Mouse (Mus musculus): ENCODE measurements around the gene Omt2b. TPM values are rescaled to one million over a fixed set of nuclear protein-coding genes. Genes with fewer than 3 reads are reported as not detected.
"Not testable (repeated sequence)": the region's sequence is repeated elsewhere in the genome, so short reads cannot be mapped to it uniquely, and the experiment has no call there.

Gene Omt2b
- polyA plus RNA-seq, 1 experiment from 2014 or later = not detected

DNA sequence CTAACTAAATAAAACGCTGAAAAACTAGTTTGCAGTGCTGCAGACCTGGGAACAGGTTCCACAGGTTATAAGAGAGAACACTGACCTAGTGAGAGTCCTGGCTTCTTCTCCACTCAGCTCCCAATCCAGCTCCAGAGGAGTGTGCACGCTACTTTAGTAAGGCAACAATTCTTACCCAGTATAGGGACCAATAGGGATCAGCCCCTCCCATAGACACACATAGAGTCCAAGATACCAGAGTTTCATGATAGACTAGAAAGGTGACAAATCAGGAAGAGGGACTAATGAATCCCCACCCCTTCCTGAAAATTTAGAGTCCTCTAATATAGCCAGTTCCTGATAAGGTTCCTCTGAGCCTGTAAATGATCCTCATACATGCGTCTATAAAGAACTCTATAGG, 19.6 kb downstream of the Omt2b start:
- no peak for DNase-seq (ENCODE audit: low spot score)
- Histone ChIP-seq H3K4me3 (ENCODE audit: low read depth, low read length) (no peak overlapping the region), H3K9ac (ENCODE audit: low read length) (no peak overlapping the region), H3K27me3 (ENCODE audit: control insufficient read depth, insufficient read depth, low read length) (no peaks in the 10 kb centered on the region), H3K9me3 (ENCODE audit: control insufficient read depth, low read length) (no peaks in the 10 kb centered on the region), H3K4me2 (ENCODE audit: low read depth) (no peak overlapping the region), H3K4me1 (ENCODE audit: control insufficient read depth, insufficient read depth, low read length) (no peaks in the 10 kb centered on the region), H3K27ac (ENCODE audit: low read depth, low read length) (no peak overlapping the region), H3K36me3 (ENCODE audit: control insufficient read depth, insufficient read depth, low read length) (no peaks in the 10 kb centered on the region)
- ATAC-seq (ENCODE audit: insufficient read depth, low FRiP score, low TSS enrichment) = no peak
- WGBS = 76% methylated on average over 3 of the region's 3 CpGs

DNA sequence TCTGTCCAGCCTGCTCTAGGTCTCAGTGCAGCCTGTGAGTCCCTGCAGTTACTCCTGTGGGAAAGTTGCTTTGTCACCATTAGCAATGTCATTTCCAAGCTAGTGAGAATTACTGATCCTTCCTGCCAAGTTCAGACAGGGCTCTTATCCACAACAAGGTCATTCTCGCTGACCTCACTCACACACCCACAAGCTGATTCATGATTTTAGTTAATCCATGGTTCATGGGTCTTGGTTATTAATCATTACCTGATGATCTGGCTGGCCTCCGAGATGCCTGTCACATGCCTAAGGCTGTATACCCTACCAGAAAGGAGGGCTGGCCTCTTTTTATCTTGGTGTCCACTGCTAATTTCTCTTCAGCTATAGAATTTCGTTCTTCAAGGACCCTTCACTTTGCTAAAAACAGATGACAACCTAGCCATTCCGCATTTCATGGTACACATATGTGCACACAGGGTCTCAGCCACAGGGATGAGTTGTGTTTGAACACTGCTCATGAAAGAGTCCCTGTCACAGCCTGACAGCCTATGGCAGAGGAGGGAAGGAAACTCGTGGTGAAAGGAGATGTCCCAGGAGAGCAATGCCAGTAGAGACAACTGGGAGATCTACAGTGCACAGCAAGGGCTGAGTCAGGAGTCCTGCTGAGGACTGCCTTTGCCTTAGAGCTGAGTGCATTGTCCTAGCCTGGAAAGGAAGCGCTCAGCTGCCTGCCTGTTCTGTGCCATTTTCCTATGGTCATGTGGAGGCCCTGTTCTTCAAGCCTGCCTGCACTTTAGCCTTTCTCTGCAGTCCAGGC, 21.0 kb downstream of the Omt2b start:
- not testable (repeated sequence) for H3K9me3 ChIP-seq (ENCODE audit: control insufficient read depth, low read length); H3K27ac ChIP-seq (ENCODE audit: low read depth, low read length); H3K9ac ChIP-seq (ENCODE audit: low read length); DNase-seq (ENCODE audit: low spot score); H3K4me3 ChIP-seq (ENCODE audit: low read depth, low read length); H3K4me1 ChIP-seq (ENCODE audit: control insufficient read depth, insufficient read depth, low read length); H3K27me3 ChIP-seq (ENCODE audit: control insufficient read depth, insufficient read depth, low read length); H3K4me2 ChIP-seq (ENCODE audit: low read depth); H3K36me3 ChIP-seq (ENCODE audit: control insufficient read depth, insufficient read depth, low read length); ATAC-seq (ENCODE audit: insufficient read depth, low FRiP score, low TSS enrichment)
- 64% methylated on average over 6 of the region's 6 CpGs for WGBS

DNA sequence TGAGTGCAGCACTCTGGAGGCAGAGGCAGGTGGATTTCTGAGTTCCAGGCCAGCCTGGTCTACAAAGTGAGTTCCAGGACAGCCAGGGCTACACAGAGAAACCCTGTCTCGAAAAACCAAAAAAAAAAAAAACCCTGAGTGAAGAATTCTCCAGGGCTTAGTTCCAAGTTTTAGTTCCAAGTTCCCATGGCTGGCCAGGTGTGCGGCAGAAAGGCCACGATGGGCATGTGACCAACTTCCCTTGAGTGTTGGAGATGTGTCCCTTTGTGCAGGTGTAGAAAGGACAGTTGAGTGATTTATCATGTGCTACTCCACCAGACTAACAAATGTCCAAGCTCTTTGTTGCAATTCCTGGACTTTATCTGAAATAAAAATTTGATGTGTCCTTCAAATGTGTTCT, 21.8 kb downstream of the Omt2b start:
- H3K36me3 ChIP-seq (ENCODE audit: control insufficient read depth, insufficient read depth, low read length); H3K4me2 ChIP-seq (ENCODE audit: low read depth); H3K27ac ChIP-seq (ENCODE audit: low read depth, low read length); H3K9ac ChIP-seq (ENCODE audit: low read length); H3K9me3 ChIP-seq (ENCODE audit: control insufficient read depth, low read length); H3K27me3 ChIP-seq (ENCODE audit: control insufficient read depth, insufficient read depth, low read length); DNase-seq (ENCODE audit: low spot score); H3K4me1 ChIP-seq (ENCODE audit: control insufficient read depth, insufficient read depth, low read length); H3K4me3 ChIP-seq (ENCODE audit: low read depth, low read length); ATAC-seq (ENCODE audit: insufficient read depth, low FRiP score, low TSS enrichment): not testable (repeated sequence)
- 80% methylated on average over 3 of the region's 3 CpGs for WGBS

DNA sequence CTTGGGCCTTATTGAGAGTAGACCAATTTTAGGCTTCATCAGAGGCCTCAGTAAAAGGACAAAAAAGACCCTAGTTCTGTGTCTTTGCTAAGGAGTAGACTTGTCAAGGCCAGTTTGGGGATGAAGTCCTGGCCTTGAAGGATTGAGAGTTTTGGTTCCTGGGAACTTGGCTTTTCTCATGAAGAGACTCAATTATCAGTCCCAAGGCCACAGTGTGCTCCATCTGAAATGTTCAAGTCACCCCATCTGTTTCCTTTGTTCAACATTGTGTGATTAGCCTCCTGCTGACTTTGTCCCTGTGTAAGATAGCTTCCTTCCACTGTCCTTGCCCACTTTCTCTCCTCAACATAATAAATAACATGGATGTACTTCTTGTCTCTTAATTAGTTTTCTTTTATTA, 22.6 kb downstream of the Omt2b start:
- not testable (repeated sequence) for H3K9me3 ChIP-seq (ENCODE audit: control insufficient read depth, low read length); H3K27ac ChIP-seq (ENCODE audit: low read depth, low read length); H3K36me3 ChIP-seq (ENCODE audit: control insufficient read depth, insufficient read depth, low read length); H3K9ac ChIP-seq (ENCODE audit: low read length); H3K4me1 ChIP-seq (ENCODE audit: control insufficient read depth, insufficient read depth, low read length); H3K4me2 ChIP-seq (ENCODE audit: low read depth); H3K27me3 ChIP-seq (ENCODE audit: control insufficient read depth, insufficient read depth, low read length); DNase-seq (ENCODE audit: low spot score); H3K4me3 ChIP-seq (ENCODE audit: low read depth, low read length); ATAC-seq (ENCODE audit: insufficient read depth, low FRiP score, low TSS enrichment)

DNA sequence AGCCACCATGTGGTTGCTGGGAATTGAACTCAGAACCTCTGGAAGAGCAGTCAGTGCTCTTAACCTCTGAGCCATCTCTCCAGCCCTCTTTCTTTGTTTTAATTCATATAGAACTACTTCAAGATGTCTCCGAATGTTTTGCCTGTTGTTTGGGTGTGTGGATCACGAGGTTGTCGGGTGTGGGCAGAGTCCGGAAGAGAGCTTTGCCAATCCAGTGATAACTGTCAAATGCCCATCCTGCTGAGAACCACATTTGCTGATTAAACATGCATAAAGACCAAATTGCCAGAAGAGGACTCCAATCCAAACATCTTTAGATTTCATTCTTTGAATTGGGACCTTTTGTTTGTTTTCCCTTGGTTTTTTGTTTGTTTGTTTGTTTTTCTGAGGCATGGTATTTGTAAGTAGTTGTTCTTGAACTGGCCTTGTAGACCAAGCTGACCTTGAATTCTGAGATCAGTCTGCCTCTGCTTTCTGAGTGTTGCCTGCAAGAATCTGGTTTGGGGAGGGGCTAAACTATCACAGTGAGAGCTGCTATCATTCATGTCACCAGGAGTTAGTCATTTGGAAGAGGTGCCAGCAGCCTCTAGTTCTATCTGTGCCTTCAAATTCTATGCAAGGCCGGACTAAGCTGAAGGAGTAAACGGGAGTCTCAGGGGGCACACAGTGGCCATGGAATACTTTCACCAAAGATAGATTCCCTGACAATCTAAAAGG, 24.3 kb downstream of the Omt2b start:
- Histone ChIP-seq H3K4me2 (ENCODE audit: low read depth) (no peak overlapping the region), H3K9ac (ENCODE audit: low read length) (no peak overlapping the region), H3K4me1 (ENCODE audit: control insufficient read depth, insufficient read depth, low read length) (no peaks in the 10 kb centered on the region), H3K27ac (ENCODE audit: low read depth, low read length) (no peak overlapping the region), H3K36me3 (ENCODE audit: control insufficient read depth, insufficient read depth, low read length) (no peaks in the 10 kb centered on the region), H3K9me3 (ENCODE audit: control insufficient read depth, low read length) (no peaks in the 10 kb centered on the region), H3K27me3 (ENCODE audit: control insufficient read depth, insufficient read depth, low read length) (no peaks in the 10 kb centered on the region), H3K4me3 (ENCODE audit: low read depth, low read length) (no peak overlapping the region)
- DNase-seq (ENCODE audit: low spot score) (no peak), ATAC-seq (ENCODE audit: insufficient read depth, low FRiP score, low TSS enrichment) (no peak)
- WGBS = 90% methylated on average over 6 of the region's 6 CpGs

DNA sequence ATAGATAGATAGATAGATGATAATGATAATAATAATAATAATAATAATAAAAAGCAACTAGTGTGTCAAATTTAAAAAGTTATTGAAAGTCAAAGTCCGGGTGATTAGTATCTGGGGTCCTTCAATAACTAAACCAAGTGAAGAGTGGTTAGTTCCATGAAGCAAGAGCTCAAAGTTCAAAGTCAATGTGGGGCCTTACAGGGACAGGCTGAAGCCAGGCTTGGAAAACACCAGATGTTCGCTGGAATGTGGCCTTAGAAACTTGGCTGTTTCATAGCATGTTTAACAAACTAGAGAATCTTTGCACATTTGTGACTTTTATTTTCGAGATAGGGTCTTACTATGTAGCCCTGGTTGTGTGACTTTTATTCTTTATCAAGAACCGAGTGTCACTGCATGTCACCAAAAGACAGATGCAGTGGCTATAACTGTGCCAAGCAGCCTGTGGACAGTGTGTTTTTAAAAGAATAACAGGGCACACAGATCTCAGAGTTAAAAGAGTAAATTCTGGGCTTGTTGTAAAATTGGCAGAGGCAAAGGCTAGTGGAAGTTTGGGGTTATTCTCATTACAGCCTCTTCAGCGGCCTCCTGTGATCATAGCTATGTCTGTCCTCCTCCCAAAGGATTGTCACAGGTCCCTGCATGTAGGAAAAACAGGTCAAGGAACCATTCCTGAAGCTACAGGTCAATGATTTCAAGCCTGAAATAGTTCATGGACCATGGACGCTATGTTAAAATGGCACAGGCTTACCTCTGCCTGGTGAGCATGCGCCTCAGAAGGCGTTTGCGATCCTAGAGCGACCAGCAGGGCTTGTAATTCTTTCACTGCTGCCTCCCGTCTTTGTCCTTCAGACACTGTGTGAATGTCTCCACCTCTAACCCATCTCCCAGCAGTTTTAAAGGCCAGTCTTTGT, 27.5 kb downstream of the Omt2b start:
- Histone ChIP-seq H3K4me3 (ENCODE audit: low read depth, low read length) (no peak overlapping the region), H3K4me2 (ENCODE audit: low read depth) (no peak overlapping the region), H3K36me3 (ENCODE audit: control insufficient read depth, insufficient read depth, low read length) (no peaks in the 10 kb centered on the region), H3K9ac (ENCODE audit: low read length) (no peak overlapping the region), H3K9me3 (ENCODE audit: control insufficient read depth, low read length) (no peaks in the 10 kb centered on the region), H3K27ac (ENCODE audit: low read depth, low read length) (no peak overlapping the region), H3K4me1 (ENCODE audit: control insufficient read depth, insufficient read depth, low read length) (no peaks in the 10 kb centered on the region), H3K27me3 (ENCODE audit: control insufficient read depth, insufficient read depth, low read length) (no peaks in the 10 kb centered on the region)
- WGBS = 79% methylated on average over 11 of the region's 11 CpGs
- no peak for ATAC-seq (ENCODE audit: insufficient read depth, low FRiP score, low TSS enrichment)
- no peak for DNase-seq (ENCODE audit: low spot score)

DNA sequence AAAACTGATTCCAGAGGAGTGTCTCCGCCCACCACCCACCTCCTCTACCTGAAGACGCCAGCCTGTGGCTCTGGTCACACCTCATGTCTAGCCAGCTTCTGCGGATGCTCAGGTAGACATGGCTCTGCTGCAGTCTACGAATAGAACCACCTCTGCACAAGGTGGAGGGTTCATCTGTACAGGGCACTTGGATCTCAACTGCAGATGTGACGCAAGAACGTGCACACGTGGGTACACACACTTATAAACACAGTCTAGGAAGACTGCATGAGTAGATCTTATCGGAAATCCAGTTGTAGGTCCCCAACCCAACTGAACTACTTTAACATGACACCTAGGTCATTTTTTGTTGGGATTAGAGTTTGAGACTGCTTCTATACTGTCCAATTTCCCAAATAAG, 28.2 kb downstream of the Omt2b start, which contains the start of gene Gsta2:
Gene Gsta2 (minus strand): TSS at position 178 of the 400 bp plus-strand sequence.
- H3K36me3 ChIP-seq (ENCODE audit: control insufficient read depth, insufficient read depth, low read length) = no peaks in the 10 kb centered on the region

DNA sequence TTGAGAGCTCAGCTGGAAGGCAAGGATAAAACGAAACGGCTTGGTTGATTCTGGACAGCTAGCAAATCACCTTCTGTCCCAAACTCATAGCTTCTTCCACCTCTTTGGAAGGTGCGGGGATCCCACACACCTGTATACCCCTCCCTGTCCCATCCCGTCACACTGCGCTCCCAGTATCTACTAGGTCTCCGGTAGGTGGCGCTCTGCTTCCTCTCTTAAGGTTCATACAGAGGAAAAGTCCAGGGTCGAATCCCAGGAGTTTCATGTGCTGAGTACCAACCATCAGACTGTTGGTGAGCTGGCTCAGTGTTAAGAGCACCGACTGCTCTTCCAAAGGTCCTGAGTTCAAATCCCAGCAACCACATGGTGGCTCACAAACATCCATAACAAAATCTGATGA, 30.7 kb downstream of the Omt2b start:
- Histone ChIP-seq H3K27ac (ENCODE audit: low read depth, low read length) (no peak overlapping the region), H3K4me2 (ENCODE audit: low read depth) (no peak overlapping the region), H3K9ac (ENCODE audit: low read length) (no peak overlapping the region), H3K4me1 (ENCODE audit: control insufficient read depth, insufficient read depth, low read length) (no peaks in the 10 kb centered on the region), H3K4me3 (ENCODE audit: low read depth, low read length) (no peak overlapping the region), H3K27me3 (ENCODE audit: control insufficient read depth, insufficient read depth, low read length) (no peaks in the 10 kb centered on the region), H3K9me3 (ENCODE audit: control insufficient read depth, low read length) (no peaks in the 10 kb centered on the region), H3K36me3 (ENCODE audit: control insufficient read depth, insufficient read depth, low read length) (no peaks in the 10 kb centered on the region)
- 17% methylated on average over 9 of the region's 9 CpGs for WGBS
- ATAC-seq (ENCODE audit: insufficient read depth, low FRiP score, low TSS enrichment) (no peak), DNase-seq (ENCODE audit: low spot score) (peak; percentile 65)

More for the DNA sequence above, 28.2 kb downstream of the Omt2b start, which contains the start of gene Gsta2:
- Histone ChIP-seq H3K4me2 (ENCODE audit: low read depth) (no peak within 1 kb of the TSS), H3K9ac (ENCODE audit: low read length) (no peak within 1 kb of the TSS), H3K4me3 (ENCODE audit: low read depth, low read length) (no peak within 1 kb of the TSS), H3K9me3 (ENCODE audit: control insufficient read depth, low read length) (no peaks in the 10 kb centered on the region), H3K27ac (ENCODE audit: low read depth, low read length) (no peak within 1 kb of the TSS), H3K27me3 (ENCODE audit: control insufficient read depth, insufficient read depth, low read length) (no peaks in the 10 kb centered on the region), H3K4me1 (ENCODE audit: control insufficient read depth, insufficient read depth, low read length) (no peaks in the 10 kb centered on the region)
- WGBS = 91% methylated on average over 8 of the region's 8 CpGs
- DNase-seq (ENCODE audit: low spot score) = no peak
- no peak for ATAC-seq (ENCODE audit: insufficient read depth, low FRiP score, low TSS enrichment)
